Mouse (Mus musculus): ENCODE measurements around the gene Rhoc.
"Not testable (repeated sequence)": the region's sequence is repeated elsewhere in the genome, so short reads cannot be mapped to it uniquely, and the experiment has no call there.

Gene Rhoc

DNA sequence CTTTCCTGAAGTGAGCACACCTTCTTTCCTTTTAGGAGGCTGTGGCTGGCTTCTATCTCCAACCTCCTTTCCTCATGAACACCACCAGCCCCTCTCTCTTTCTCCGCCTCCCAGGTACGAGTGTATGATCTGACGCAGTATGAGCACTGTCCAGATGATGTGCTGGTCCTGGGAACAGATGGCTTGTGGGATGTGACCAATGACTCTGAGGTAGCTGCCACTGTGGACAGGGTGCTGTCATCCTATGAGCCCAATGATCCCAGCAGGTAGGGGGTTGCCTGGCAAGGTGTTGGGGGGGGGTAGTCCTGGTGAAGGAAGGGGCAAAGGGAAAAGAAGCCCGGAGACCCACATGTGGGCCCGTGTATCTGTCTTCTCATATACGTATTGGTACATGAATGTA is 2.9 kb upstream of the Rhoc start:
- DNase-seq (ENCODE audit: low spot score) = no peak

DNA sequence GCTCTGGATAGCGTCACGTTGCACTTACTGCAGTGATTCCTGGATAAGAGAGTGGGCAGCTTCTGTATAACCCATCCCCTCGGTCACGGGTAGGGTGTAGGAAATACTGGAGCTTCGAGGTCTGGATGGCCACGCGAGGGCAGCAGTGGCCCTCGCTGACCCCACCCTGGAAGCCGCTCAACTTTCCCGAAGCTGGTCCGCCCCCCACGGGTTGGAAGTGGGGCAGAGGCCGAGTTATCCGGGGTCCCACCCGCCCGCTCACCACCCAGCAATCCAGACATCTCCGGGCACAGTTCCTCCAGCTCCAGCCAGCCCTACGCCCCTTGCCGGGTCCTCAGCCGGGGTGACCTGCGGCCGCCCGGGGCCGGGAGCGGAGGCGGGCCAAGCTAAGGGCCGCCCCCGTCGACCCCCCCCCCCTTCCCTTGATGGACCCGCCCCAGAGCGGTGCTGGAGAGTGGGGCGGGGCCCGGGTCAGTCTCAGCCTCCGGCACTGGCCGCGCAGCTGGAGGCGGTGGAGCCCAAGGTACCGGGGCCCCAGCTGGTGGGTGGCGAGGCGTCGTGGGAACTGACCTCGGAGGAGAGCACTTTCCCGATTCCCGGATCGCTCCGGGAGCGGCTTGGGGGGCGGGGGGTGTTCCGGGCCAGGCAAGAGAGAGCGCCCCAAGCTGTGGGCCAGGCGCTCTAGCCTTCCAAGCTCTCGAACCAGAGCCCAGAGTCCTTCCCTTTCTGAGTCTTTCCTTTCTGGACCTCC is 561 bp downstream of the Rhoc start:
- DNase-seq (ENCODE audit: low spot score) = peak; percentile 88

DNA sequence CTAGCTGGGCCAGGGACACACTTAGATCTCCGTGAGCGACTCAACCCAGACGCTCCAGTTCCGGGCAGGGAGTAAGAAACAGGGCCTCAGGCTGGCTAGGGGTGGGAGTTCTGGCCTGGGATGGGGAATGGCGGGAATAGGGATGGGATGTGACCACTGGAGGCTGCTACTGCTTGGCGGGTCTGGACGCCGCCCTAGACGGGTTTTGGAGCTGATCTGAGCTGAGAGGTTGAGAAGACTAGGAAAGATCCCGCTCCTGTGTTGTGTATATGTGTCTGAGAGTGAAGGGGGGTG is 1.1 kb downstream of the Rhoc start:
- no peak for DNase-seq (ENCODE audit: low spot score)

DNA sequence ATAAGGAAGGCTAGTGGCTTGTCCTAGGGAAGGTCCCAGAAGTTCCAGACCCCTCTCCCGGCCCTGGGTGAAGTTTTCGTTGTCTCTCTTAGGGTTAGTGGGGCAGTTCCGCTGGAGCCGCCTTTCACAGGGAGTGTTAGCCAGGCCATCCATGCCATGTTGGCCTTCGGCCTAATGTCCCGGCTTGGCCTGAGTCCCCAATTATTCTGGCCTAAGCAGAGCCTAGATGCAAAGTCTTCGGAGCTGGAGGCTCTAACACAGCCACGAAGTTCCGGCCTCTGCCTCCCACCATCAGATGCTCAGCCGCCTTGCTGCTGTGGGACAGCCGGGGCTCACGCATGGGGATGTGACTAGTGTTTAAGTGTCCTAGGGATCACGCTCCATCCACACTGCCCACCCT is 1.6 kb downstream of the Rhoc start:
- DNase-seq (ENCODE audit: low spot score) = no peak

DNA sequence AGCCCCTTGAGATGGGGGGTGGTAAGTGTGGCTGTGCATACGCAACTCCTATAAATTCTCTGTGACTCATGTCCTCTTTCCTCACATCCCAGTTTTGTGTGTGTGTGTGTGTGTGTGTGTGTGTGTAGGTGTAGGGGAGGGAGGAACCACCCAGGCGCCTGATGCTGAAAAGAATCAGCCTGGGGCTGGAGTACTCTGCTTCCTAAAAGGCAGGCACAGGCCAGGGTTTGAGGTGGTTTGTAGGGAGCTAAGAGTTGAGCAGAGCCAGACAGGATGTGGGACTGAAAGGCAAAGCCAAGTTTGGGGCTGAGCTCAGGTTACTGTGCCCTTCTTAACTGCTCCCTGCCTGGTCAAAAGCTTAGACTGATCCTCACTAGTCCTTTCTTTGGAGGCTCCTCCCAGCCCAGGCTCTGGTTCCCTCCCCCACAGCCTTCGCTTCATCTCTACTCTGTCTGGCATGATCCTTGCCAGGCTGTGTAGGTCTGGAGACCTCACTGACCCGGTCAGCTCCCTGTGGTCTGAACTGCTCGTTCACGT is 2.3 kb downstream of the Rhoc start:
- peak; percentile 45 for DNase-seq (ENCODE audit: low spot score)

DNA sequence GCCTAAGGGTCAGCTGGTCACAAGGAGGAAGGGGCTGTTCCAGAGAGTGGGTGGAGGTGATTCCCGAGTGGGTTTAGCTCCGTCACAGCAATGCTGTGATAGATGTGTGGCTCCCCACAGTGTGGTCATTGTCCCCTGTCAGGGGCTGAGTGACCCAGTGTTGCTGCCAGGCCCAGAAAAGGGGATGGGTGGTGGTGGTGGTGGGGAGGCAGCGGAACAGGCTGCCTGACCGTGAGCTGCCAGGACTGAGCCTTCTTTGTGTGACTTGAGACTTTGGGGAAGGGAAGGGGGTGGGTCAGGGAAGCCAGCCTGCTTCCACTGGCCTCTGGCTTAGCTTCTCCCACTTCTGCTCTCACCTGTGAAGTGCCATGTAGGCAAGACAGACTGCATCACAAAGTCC is 2.8 kb downstream of the Rhoc start:
- no peak for DNase-seq (ENCODE audit: low spot score)

DNA sequence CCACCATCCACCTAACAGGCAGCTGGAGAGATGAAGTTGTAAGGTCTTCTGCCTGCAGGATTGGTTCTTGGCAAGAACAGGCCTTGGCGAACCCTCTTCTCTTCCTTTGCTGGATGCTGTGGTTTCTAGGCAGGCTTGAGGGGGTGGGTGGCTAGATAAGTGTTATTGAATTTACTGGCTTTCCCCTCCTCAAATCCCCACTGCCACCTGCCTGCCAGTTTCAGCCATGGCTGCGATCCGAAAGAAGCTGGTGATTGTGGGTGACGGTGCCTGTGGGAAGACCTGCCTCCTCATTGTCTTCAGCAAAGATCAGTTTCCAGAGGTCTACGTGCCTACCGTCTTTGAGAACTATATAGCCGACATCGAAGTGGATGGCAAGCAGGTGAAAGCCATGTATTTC is 3.5 kb downstream of the Rhoc start:
- no peak for DNase-seq (ENCODE audit: low spot score)

DNA sequence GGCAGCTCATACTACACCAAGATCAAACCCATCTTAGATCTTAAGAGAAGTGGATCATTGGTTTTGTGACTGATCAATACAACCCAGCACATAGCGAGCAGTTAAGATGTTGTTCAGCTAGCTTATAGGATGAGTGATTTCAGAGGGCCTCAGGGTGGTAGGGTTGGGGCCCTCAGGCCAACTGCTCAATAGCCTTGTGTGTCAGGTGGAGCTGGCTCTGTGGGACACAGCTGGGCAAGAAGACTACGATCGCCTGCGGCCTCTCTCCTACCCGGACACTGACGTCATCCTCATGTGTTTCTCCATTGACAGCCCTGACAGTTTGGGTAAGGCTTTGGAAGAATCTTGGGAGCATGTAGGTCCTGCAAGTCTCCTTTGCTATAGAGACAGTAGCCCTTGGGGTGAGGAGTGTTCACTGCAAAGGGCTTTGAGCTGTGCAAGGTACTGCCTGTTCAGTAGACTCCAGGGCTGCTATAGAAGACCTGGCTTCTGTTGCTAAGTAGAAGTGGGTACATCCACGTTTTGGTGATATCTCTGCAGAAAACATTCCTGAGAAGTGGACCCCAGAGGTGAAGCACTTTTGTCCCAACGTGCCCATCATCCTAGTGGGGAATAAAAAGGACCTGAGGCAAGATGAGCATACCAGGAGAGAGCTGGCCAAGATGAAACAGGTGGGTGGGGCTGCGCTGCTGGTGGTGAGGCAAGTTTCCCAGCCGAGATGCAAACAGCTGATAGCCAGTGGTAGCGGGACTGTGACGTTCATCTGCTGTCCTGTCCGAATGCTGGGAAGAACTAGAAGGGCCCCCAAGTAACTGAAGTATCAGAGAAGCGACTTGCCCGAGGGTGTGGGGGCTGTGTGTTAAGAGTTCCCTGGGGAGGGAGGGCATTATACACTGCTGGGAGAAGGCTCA is 4.4 kb downstream of the Rhoc start:
- no peak for DNase-seq (ENCODE audit: low spot score)

DNA sequence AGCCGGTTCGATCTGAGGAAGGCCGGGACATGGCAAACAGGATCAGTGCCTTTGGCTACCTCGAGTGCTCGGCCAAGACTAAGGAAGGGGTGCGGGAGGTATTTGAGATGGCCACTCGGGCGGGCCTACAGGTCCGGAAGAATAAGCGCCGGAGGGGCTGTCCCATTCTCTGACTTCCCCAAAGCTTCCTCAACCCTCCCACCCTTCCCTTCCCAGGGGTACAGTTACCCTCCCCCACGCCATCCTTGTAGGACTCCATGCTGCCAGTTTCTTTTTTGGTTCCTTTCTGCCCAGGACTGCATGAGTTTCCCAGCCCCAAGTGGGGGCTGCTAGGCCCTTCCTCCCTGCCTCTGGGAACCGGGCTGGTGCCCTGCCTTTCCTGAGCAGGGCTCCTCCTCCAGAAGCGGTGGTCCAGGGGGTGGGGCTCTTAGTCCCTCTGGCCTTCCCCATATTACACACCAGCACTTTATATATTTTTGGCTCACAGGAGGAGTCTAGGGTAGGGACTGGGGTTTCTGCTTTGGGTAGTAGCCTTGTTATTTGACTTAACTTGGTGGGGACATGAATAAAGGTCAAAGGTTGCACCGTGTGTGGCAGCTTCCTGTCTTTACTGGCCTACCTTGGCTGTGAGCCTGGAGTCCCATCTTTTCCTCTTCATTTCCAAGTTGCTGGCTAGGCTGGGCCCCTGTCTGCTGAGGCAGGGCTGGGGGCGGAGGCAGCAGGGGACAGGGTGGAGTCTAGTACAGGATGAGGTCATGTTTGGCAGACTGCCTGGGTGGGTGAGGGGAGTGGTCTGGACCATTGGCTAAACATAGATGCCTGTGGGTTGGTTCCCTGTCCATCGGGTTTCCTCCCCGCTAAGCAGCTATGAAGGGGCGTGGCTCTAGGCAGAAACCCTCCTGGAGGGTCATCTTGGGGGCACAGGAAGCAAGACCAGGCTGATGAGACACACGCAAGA is 6.0 kb downstream of the Rhoc start:
- peak; percentile 95 for DNase-seq (ENCODE audit: low spot score)

DNA sequence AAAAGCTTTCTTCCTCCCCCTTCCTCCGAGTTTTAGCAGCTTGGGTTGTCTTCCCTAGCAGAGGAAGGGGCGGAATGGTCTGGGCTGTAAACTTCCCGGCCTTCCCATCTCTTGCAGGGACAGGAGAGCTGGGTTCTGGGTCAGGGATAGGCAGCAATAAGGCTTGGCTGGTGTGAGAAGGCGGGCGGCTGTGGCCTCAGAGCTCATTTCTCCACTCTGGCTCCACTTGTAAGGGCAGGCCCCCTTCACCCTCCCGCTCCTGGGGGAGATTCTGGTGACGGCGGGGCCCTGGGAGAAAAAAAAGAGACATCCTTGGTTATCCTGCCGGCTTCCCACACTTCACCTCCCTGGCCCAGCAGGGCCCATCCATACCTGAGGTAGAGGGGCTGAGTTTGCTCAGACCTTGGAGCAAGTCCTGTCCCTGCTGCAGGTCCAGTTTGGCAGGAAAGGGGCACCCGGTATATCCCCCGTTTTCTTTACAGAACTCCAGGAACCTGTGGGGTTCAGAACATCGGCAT is 6.8 kb downstream of the Rhoc start:
- no peak for DNase-seq (ENCODE audit: low spot score)

DNA sequence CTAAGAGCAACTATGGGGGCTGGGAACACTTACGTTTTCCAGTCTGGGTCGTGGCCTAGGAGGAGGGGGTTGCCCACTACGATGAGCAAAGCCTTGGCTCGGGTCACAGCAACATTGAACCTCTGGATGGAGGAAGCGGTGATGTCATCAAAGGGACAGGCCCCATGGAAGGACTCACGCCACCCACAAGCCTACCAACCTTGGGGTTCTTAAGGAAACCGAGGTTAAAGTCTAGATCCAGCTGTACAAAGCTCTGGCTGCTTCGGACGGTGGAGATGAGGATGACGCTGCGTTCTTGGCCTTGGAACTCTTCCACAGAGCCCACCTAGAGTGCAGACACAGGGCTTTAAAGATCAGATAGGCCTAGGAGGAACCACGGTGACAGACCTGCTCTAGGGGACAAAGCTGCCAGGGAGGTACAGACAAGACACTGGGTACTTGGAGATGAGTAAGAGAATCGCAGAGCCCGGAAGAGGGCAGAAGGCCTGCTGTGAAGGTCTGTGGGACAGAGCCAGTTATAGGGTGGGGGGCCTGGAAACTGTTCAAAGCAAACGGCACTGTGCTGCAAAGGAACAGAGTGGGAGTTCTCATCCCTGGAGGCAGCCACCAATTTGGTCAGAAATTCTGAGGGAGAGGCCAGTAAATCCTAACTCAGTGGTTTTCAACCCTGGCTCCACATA is 7.6 kb downstream of the Rhoc start:
- no peak for DNase-seq (ENCODE audit: low spot score)

DNA sequence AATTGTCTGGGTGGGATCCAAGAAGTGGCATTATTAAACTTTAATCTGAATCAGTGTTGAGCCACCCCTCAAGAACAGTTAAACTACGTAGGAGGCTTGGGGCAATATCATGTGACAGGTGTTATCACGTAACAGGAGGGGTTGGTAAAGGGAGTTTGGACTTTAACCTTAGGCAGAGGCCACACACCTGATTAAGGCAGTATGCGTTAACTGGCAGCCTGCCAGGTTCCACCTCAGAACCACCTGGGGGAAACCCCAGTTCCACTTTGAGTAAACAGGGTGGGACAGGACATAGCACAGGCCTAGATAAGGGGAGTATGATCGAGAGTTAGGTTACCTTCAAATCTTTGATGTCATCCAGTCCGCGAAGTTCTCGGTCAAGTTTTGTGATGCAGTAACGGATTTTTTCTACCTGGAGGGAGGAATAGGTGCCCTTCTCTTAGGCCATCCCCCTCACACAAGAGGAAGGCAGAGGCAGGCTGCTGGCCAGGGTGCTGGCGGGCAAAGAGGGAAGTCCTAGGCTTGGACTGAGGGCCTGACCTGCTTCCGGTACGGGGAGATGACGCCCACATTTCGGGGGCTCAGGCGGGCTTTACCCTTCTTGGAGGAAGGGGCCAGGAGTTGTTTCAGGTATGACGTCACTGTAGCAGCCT is 8.4 kb downstream of the Rhoc start:
- no peak for DNase-seq (ENCODE audit: low spot score)

DNA sequence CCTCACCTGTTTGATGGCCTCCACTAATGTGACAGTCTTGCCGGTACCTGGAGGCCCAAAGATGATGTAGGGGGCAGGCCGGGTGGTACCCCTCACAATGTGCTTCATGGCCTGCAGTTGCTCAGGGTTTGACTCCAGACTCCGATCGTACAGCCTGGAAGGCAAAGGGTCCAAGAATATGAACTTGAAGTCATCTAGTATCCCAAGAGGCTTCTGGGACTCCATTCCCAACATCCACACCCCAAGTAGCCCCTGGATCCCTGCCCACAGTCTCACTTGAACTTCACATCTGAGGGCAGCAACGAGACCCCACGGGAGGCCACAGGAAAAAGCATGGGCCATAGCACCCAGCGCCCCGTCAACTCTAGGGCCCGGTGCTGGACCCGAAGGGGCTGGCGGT is 12.5 kb downstream of the Rhoc start:
- no peak for DNase-seq (ENCODE audit: low spot score)

DNA sequence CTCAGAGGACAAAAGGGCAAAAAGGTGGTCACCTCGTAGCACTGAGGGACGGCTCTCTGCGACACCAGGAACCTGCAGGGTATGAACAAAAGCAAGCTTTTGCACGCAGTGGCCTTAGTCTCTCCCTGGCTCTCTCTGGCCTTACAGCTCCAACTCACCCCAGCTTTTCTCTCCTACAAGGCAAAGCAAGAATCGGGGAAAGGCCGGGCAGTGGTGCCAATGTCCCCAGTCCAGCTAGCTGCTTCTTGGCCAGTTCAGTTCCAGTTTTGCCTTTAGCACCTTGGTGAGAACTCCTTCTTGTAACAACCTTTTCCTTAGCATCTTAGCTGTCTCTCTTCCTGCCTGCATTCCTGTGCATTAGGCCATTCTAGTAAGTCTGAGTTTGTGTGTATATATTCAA is 13.3 kb downstream of the Rhoc start:
- DNase-seq (ENCODE audit: low spot score) = no peak

DNA sequence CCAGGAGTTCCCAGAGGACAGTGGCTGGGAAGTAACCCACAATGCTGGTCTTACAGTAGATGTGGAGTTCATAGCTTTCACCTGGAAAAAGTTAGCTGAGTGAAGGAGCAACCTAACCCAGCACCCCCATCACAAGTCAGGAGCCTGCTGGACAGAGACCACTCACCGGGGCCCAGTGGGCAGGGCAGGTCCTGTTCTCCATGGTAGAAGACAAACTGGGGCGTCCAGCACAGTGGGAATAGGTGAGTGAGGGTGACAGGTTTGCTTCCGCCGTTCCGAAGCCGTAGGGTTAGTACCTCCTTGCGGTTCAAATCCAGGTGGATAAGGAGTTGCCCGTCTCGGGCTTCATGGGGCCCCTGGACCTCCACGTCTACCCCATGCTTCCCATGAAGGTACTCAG is 16.1 kb downstream of the Rhoc start:
- no peak for DNase-seq (ENCODE audit: low spot score)

DNA sequence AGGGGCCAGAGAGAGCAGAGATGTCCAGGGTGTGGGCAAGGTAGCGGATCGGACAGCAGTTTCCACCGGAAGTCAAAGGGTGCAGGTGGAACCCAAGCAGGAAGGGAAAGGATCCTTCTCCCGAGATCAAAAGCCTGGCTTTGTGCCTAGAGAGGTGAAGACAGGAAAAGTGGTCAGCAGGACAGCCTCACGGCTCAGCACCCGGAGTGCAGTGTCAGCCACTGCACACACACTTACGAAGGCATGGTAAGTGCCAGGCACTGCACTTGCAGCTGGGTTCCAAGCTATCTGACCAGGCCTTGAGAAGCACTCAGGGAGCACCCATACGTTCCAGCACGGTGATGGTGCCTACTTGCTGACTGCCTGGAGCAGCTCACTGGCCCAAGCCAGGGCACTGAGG is 17.4 kb downstream of the Rhoc start:
- DNase-seq (ENCODE audit: low spot score) = no peak

DNA sequence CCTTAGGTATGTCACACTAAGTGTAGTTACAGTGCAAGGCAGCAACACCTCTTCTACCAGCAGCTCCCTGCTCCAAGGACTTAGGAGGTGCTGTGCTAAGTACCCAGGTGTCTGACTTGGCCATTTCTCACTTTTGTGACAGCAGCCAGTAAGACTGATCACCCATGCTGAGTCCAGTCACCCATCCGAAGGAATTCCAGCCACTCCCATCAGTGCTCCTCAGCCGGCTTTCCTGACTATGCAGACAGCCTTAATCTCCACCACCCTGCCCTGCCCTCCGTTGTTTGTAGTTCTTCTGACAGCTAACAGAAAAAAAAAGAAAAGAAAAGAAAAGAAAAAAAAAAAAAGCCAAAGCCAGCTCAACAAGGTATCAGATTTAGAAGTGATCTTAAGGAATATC is 23.6 kb downstream of the Rhoc start:
- no peak for DNase-seq (ENCODE audit: low spot score)

DNA sequence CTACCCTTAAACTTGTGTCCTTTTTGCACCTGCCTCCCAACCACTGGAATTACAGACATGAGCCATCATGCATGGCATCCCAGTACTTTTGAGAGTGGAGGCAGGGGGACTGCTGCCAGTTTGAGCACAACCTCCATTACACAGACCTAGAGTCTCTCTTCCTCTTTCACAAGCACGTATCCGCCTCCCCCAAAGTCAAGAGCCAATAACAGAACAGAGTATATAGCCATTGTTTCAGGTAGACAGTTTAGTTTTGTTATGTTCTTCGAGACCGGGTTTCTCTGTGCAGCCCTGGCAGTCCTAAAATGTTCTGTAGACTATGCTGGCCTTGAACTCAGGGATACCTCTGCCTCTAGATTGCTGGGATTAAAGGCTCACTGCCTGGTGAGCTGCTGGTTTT is 24.1 kb downstream of the Rhoc start:
- DNase-seq (ENCODE audit: low spot score) = no peak

DNA sequence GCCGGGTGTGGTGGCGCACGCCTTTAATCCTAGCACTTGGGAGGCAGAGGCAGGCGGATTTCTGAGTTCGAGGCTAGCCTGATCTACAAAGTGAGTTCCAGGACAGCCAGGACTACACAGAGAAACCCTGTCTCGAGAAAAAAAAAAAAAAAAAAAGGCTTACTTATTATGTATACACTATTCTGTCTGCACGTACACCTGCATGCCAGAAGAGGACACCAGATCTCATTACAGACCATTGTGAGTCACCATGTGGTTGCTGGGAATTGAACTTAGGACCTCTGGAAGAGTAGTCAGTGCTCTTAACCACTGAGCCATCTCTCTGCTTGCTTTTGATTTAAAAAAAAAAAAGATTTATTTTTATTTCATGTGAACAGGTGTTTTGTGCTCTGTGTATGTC is 25.1 kb downstream of the Rhoc start:
- DNase-seq (ENCODE audit: low spot score) = not testable (repeated sequence)

DNA sequence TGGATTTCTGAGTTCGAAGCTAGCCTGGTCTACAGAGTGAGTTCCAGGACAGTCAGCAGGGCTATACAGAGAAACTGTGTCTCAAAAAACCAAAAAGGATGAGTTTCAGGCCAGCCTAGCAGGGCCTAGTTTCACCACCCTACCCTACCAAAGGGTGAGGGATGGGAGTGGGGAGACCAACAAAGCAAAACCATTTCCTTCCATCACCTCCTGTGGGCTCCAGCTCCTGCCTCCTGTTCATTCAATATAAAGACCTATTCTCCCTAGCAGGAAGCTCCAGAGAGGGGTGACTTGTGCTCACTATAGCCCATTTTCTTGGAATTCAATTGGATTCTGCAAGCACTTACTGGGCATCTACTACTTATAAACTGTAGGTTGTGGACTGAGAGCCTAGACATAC is 26.6 kb downstream of the Rhoc start:
- DNase-seq (ENCODE audit: low spot score) = no peak

DNA sequence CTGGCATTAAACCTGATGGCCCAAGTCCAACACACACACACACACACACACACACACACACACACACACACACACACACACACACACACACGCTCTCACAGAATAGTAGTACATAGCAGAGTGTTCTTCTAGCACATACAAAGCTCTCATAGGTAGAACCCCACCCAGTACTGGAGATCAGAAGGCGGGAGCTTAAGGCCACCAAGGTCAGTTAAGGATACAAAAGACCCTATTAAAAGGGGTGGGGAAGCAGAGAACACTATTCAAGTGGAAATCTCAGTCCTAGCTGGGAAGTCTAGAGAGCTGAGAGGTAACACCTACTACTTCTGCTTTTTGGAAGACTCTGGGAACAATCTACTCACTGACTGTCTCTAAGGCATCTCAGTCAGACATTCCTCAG is 27.2 kb downstream of the Rhoc start:
- DNase-seq (ENCODE audit: low spot score) = no peak

All from retina, embryonic 14.5 days (tissue).